Mouse (Mus musculus) hindbrain, embryonic 14.5 days (tissue): ENCODE measurements around the gene Svs5. TPM values are rescaled to one million over a fixed set of nuclear protein-coding genes. Genes with fewer than 3 reads are reported as not detected.

Experiments
- ATAC-seq: fragments of 200-750 bp; cut with Nextera tagmentation; 2 replicates; pipeline ENCODE4 v1.8.0; 2017; ENCODE audit warnings: moderate number of reproducible peaks, mild to moderate bottlenecking, moderate TSS enrichment, moderate library complexity; ENCODE audit not compliant: low FRiP score
- DNase-seq: peaks from one replicate; pipeline ENCODE4 v3.0.0-alpha.2; 2015; ENCODE audit warnings: low spot score
- H3K27ac ChIP-seq: fragments of 300-500 bp; sonication (generic); 2 replicates; pipeline ENCODE4 v1.5.1; 2014; ENCODE audit warnings: mild to moderate bottlenecking, moderate library complexity
- H3K27me3 ChIP-seq: fragments of 300-500 bp; sonication (generic); 2 replicates; pipeline ENCODE4 v1.6.1; 2014; ENCODE audit warnings: mild to moderate bottlenecking, low read length, mixed read lengths; ENCODE audit not compliant: control insufficient read depth, insufficient read depth
- H3K36me3 ChIP-seq: fragments of 300-500 bp; sonication (generic); replicated peaks from 2 replicates; pipeline ENCODE4 v1.6.1; 2014; ENCODE audit not compliant: control insufficient read depth, insufficient read depth
- H3K4me1 ChIP-seq: fragments of 300-500 bp; sonication (generic); replicated peaks from 2 replicates; pipeline ENCODE4 v1.6.1; 2014; ENCODE audit warnings: antibody characterized with exemption, low read length, mixed read lengths; ENCODE audit not compliant: control insufficient read depth, insufficient read depth
- H3K4me2 ChIP-seq: fragments of 300-500 bp; sonication (generic); replicated peaks from 2 replicates; pipeline ENCODE4 v1.6.1; 2014; ENCODE audit warnings: mild to moderate bottlenecking, moderate library complexity
- H3K4me3 ChIP-seq: fragments of 300-500 bp; sonication (generic); replicated peaks from 2 replicates; pipeline ENCODE4 v1.5.1; 2014; ENCODE audit warnings: mild to moderate bottlenecking, low read length
- H3K9ac ChIP-seq: fragments of 300-500 bp; sonication (generic); 2 replicates; pipeline ENCODE4 v1.6.1; 2014
- H3K9me3 ChIP-seq: fragments of 300-500 bp; sonication (generic); 2 replicates; pipeline ENCODE4 v1.6.1; 2016; ENCODE audit warnings: low read length; ENCODE audit not compliant: control insufficient read depth
- WGBS: fragments of 180-500 bp; shearing (Covaris S2); extraction: QIAGEN DNeasy Blood & Tissue Kit; methylation state at CpG from one replicate; pipeline ENCODE4 v1.1.7; 2014; 5-methylcytosine and 5-hydroxymethylcytosine counted together
- polyA plus RNA-seq: library from polyadenylated mRNA; unstranded; fragments of >200 nt; fragmentation: Nextera tagmentation; extraction: Ambion mirVana; gene quantifications from 2 replicates; pipeline ENCODE4 v1.2.1, GENCODE M21; 2014

Gene Svs5
- polyA plus RNA-seq, 1 experiment from 2014 or later, result not detected

- H3K4me3 ChIP-seq, result no peak overlapping the region
- H3K4me1 ChIP-seq, result no peaks in the 10 kb centered on the region
- no peak overlapping the region for H3K27ac ChIP-seq
- no peaks in the 10 kb centered on the region for H3K27me3 ChIP-seq
- ATAC-seq, result no peak
- H3K4me2 ChIP-seq, result no peak overlapping the region
- H3K9ac ChIP-seq, result no peak overlapping the region
- no peaks in the 10 kb centered on the region for H3K9me3 ChIP-seq
- DNase-seq, result no peak
- H3K36me3 ChIP-seq, result no peaks in the 10 kb centered on the region
- 94% methylated on average over 11 of the region's 11 CpGs for WGBS
Observed at GRCm38 (mm10) chr2:164353356-164353755, 20.8 kb downstream of the Svs5 start.

DNA sequence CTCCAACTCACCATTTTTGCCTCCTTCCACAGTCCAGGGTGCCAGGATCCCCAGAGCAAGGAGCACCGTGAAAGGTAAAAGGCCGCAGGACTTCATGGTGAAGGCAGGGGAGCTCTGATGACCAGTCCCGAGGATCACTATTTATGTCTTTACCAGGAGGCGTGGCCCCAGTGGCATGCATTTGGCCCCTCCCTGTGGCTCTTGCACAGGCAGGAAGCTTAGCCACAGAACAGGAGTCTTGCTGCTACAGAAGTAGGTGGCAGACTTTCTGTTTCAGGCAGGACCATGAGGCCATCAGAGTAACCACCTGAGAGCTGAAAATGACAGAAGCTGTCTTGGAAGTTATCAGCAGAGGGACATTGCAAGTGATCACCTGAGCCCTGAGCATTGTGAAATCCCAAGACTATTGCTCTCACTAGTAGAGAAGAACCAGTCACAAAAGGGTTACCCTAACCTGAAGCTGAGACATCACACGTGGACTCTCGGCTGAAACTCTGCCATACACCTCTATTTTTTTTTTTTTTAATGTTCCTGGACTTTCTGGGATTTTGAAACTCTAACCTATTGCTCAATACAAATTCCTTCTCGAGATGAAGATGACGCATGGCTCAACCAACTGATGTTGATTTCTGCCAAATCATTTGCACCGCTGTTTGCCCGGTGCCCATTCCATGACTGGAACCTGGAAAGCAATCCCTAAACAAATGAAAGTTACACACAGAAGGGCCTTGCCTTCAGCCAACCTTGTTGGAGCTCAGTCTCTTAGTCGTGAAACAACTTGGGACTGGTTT lies 23.8 kb downstream of the Svs5 start:
- no peaks in the 10 kb centered on the region; the same call in 1 of the 2 replicates for H3K27me3 ChIP-seq
- H3K4me1 ChIP-seq, result no peaks in the 10 kb centered on the region
- H3K9ac ChIP-seq, result no peak overlapping the region
- no peak overlapping the region for H3K4me2 ChIP-seq
- H3K36me3 ChIP-seq, result no peaks in the 10 kb centered on the region
- 81% methylated on average over 11 of the region's 11 CpGs for WGBS
- H3K27ac ChIP-seq, result no peak overlapping the region
- no peak for ATAC-seq
- no peak overlapping the region for H3K4me3 ChIP-seq
- no peaks in the 10 kb centered on the region for H3K9me3 ChIP-seq
- no peak for DNase-seq

DNA sequence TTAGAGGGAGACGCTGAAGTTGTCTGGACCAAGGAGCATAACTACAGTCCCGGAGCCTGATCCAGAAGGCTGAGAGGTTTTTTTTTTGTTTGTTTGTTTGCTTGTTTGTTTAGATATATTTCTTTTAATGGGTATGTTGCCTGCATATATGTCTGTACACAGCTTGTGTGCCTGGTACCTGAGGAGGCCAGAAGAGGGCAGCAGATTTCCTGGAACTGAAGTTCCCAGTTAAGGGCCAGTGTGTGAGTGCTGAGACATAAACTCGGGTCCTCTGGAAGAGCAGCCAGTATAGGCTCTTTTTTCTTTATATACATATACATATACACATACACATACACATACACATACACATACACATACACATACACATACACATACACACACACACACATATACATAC lies 25.8 kb downstream of the Svs5 start:
- H3K9ac ChIP-seq, result no peak overlapping the region
- no peaks in the 10 kb centered on the region for H3K4me1 ChIP-seq
- no peak overlapping the region for H3K27ac ChIP-seq
- no peaks in the 10 kb centered on the region for H3K9me3 ChIP-seq
- WGBS, result 80% methylated on average over 3 of the region's 3 CpGs
- DNase-seq (no peak), ATAC-seq (no peak)
- no peak overlapping the region for H3K4me2 ChIP-seq
- H3K27me3 ChIP-seq, result no peaks in the 10 kb centered on the region; the same call in 1 of the 2 replicates
- no peaks in the 10 kb centered on the region for H3K36me3 ChIP-seq
- no peak overlapping the region for H3K4me3 ChIP-seq

DNA sequence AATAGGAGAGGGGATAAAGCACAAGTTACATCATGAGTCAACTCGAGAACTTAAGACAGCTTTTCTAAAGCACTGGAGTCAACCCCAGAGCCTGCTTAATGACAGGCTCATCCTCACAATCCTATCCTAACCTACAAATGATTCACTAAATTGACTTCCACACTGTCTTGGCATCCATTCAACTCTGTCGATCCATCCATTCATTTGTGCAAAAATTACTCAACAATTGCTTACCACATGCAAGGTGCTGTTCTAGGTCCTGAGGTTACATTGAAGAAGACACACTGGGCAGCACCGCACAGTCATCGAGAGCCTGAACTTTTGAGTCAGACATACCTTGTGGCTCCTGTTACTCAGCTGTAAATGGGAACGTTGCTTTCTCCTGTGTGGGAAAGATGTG lies 26.5 kb downstream of the Svs5 start:
- Histone ChIP-seq H3K4me3 (no peak overlapping the region), H3K4me2 (no peak overlapping the region), H3K4me1 (no peaks in the 10 kb centered on the region), H3K27me3 (no peaks in the 10 kb centered on the region; the same call in 1 of the 2 replicates), H3K36me3 (no peaks in the 10 kb centered on the region), H3K27ac (no peak overlapping the region), H3K9ac (no peak overlapping the region), H3K9me3 (no peaks in the 10 kb centered on the region)
- 89% methylated on average over 5 of the region's 5 CpGs for WGBS
- DNase-seq (no peak), ATAC-seq (no peak)

DNA sequence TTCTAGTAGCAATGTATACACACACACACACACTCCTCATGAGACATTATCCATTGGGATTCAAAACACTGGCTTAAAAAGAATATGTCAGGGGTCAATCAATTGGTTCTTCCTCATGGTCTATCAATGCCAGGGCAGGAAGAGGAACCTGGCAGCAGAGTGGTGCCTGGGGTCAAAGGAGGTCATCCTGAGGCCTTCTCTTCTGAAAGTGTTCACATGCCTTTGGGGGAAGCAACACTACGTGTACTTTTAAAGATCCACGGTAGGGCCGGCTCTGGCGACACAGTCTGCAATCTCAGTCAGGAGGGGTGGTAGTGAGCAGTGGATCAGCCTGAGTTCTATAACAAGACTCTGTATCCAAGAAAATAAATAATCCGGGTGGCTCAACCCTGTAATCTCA lies 27.1 kb downstream of the Svs5 start:
- Histone ChIP-seq H3K27me3 (no peaks in the 10 kb centered on the region; the same call in 1 of the 2 replicates), H3K36me3 (no peaks in the 10 kb centered on the region), H3K4me1 (no peaks in the 10 kb centered on the region), H3K4me2 (no peak overlapping the region), H3K9ac (no peak overlapping the region), H3K27ac (no peak overlapping the region), H3K9me3 (no peaks in the 10 kb centered on the region), H3K4me3 (no peak overlapping the region)
- DNase-seq (no peak), ATAC-seq (no peak)
- WGBS, result 73% methylated on average over 5 of the region's 5 CpGs

DNA sequence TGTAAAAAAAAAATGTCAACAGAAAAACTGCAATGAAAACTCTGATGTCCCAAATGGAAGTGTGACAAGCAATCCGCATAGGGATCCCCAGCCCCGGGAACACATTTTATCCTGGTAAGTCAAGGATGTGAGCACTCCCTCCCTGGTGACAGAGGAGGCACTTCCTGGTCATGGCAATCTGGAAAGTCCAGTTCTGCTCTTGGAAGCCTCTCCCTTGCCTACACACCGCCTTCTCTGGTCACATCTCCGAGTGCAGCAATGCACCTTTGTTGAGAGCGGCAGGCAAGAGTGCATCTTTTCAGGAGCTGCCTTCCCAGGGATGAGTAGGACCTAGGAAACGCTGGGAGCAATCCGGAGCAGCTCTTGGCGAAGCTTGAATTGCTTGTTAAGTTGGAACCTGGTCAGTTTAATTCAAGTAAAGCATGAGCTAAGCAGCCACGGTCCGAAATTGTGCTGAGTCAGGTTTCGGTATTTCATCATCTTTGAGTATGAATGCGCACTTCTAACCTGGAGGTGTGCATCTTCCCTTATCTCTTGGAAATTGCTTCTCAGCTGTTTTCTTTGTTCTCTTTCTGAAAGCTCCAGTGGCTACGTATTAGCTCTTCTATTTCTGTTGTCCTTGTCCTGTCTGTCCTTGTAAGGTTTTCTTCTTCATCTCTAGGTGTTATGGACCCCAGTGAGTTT lies 28.6 kb downstream of the Svs5 start:
- H3K9me3 ChIP-seq, result no peaks in the 10 kb centered on the region
- ATAC-seq (no peak), DNase-seq (no peak)
- no peak overlapping the region for H3K27ac ChIP-seq
- 31% methylated on average over 13 of the region's 13 CpGs for WGBS
- no peaks in the 10 kb centered on the region for H3K4me1 ChIP-seq
- no peak overlapping the region for H3K4me2 ChIP-seq
- no peaks in the 10 kb centered on the region; the same call in 1 of the 2 replicates for H3K27me3 ChIP-seq
- H3K4me3 ChIP-seq, result no peak overlapping the region
- no peaks in the 10 kb centered on the region for H3K36me3 ChIP-seq
- no peak overlapping the region for H3K9ac ChIP-seq

DNA sequence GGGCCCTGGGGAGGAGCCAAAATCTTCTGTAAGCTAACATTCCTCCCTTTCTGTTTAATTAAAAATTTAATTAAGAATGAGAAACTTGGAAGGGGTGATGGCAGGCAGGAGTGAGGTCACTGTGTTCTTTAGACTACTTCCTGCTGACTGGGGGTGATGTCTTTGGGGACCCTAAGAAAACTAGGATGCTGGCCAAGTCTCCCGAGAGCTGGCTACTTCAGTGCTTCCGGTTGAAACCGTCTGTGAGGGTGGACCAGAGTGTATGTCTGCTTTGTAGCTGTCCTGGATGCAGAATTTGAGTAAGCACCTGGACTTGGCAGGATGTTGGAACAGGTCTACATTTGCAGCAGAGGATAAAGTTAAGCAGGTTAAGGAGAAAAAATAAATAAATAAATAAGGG lies 34.4 kb downstream of the Svs5 start:
- H3K4me1 ChIP-seq, result no peaks in the 10 kb centered on the region
- ATAC-seq (no peak), DNase-seq (no peak)
- no peak overlapping the region for H3K4me3 ChIP-seq
- no peak overlapping the region for H3K9ac ChIP-seq
- no peak overlapping the region for H3K4me2 ChIP-seq
- no peaks in the 10 kb centered on the region for H3K27me3 ChIP-seq
- H3K27ac ChIP-seq, result no peak overlapping the region
- H3K9me3 ChIP-seq, result no peaks in the 10 kb centered on the region
- 66% methylated on average over 3 of the region's 3 CpGs for WGBS
- no peaks in the 10 kb centered on the region for H3K36me3 ChIP-seq

DNA sequence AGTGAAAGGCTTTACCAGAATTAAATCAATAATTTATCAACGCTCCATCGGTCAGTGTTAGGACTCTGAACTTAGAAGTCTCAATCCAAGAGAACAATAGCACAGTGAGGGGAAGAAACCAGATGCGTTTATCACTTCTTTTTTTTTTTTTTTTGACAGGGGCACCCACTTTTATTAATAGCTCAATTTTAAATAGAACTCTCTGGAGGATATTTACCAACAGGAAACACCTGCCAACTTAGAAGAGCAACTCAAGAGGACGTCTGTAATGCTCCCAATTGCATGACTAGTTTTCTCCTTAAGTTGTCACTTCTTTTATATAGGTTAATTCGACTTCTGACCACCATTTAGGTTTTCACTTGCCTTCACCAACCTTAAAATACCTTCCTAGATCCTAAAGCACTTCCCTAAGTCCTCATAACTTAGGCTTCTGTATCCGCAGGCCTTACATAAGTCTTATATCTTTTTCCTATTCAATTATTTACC lies 36.1 kb downstream of the Svs5 start:
- no peak overlapping the region for H3K27ac ChIP-seq
- no peak for ATAC-seq
- H3K9me3 ChIP-seq, result no peaks in the 10 kb centered on the region
- no peak overlapping the region for H3K4me3 ChIP-seq
- 82% methylated on average over 6 of the region's 6 CpGs for WGBS
- no peak for DNase-seq
- no peaks in the 10 kb centered on the region for H3K4me1 ChIP-seq
- H3K4me2 ChIP-seq, result no peak overlapping the region
- no peak overlapping the region for H3K9ac ChIP-seq
- H3K36me3 ChIP-seq, result no peaks in the 10 kb centered on the region
- no peaks in the 10 kb centered on the region for H3K27me3 ChIP-seq

- Histone ChIP-seq H3K9me3 (no peaks in the 10 kb centered on the region), H3K36me3 (no peaks in the 10 kb centered on the region), H3K4me1 (no peaks in the 10 kb centered on the region), H3K4me2 (no peak overlapping the region), H3K27ac (no peak overlapping the region), H3K4me3 (no peak overlapping the region), H3K9ac (no peak overlapping the region), H3K27me3 (no peaks in the 10 kb centered on the region)
- WGBS, result 87% methylated on average over 3 of the region's 3 CpGs
- ATAC-seq (no peak), DNase-seq (no peak)
Observed at GRCm38 (mm10) chr2:164371371-164371770, 38.8 kb downstream of the Svs5 start.
